Mouse (Mus musculus): ENCODE measurements at regions not wholly inside any gene's neighbourhood (a gene's known extent, or its start where the extent isn't known, plus 50 kb on each side); places are given as distances from the start of the nearest gene placed in this dataset.
"Not testable (repeated sequence)": the region's sequence is repeated elsewhere in the genome, so short reads cannot be mapped to it uniquely, and the experiment has no call there.

DNA sequence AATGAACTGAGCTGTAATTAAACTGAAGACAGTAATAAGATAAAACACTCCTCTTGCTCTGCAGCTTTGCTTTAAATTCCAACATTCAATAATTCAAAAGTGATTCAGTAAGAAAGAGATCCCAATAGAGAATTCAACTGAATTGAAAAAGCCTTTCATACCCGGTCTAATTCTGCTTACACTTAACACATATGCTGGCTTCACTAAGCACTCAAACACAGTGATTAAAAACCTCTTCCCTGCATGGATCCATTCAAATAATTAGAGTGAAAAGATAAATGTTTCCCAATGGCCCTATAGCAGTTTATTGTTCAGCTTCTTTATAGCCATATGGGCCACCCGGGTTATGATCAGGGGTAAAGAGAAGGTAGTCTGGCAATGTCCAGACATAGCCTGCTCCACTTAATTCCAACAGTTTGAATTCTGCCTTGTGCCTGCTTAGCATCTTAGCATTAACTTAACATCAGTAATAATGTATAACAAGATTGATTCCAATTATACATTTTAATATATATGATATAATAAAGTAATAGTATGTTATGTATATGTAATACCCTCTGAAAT lies 659.9 kb upstream of the Kcnd2 start:
- POLR2A ChIA-PET: no interaction called here
- CTCF ChIA-PET: no interaction called here

DNA sequence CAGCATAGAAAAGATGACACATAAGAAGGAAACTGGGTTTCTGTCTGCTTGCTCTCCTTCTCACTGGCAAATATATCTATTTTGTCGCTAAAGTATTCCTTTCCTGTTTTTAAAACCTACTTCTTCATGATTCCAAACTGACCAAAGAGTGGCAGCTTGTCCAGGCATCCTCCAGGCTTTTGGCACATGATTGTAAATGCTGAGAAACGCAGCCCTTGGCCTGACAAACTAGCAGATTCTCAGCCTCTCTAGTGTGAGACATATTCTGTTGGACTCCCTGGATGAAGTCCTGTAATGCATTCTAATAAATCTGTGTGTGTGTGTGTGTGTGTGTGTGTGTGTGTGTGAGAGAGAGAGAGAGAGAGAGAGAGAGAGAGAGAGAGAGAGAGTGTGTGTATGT lies 642.7 kb upstream of the Kcnd2 start:
- ChIA-PET POLR2A (no interaction called here), CTCF (no interaction called here)

DNA sequence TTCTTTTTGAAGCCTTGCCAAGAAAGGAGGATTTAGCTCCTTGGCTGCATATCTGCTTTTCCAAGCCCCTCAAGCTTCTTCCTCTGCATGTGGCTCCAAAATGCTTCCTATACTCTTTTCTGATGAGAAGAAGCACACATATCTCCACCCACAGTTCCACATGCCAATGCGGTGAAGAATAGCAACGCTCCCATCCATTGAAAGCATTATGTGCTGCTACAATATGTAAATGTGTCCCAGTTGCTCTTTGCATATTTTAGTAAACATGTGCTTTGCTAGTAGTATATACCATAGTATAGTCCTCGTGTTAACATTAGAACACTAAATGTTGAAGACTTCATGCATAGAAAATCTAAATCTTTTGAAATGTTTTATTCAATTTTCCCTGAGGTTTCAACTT lies 640.6 kb upstream of the Kcnd2 start:
- ChIA-PET CTCF (no interaction called here), POLR2A (no interaction called here)

GRCm38 (mm10) chr6:20598783-20599182 lies 616.5 kb upstream of the Kcnd2 start:
- ChIA-PET CTCF (no interaction called here), POLR2A (no interaction called here)

- ChIA-PET CTCF (no interaction called here), POLR2A (no interaction called here)
Observed at GRCm38 (mm10) chr6:20604170-20604569, 611.1 kb upstream of the Kcnd2 start.

DNA sequence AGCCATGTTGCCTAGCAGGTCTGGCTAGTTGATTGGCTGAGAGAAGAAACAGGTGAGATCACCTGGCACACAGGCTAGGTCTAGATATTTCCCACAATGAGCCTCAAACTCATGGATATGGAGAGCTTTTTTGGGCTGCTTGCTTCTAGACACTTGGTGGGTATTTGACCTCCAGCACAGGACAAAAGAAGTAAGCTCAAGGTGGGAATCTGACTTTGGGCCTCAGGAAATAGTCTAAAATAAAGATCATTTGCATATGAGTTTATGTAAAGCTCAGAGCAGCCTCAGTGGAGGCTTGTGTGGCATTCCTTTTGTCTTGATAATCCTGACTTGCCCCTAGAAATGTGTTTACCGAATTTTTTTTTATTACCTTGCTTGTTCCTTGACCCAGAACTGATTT lies 594.8 kb upstream of the Kcnd2 start:
- POLR2A ChIA-PET: interaction anchor here in 1 of 4 experiments (1.1 kb wide), 1 partner anchor 66 kb away, joined by 3 read pairs; no protein-coding TSS in a partner anchor
- CTCF ChIA-PET: no interaction called here

DNA sequence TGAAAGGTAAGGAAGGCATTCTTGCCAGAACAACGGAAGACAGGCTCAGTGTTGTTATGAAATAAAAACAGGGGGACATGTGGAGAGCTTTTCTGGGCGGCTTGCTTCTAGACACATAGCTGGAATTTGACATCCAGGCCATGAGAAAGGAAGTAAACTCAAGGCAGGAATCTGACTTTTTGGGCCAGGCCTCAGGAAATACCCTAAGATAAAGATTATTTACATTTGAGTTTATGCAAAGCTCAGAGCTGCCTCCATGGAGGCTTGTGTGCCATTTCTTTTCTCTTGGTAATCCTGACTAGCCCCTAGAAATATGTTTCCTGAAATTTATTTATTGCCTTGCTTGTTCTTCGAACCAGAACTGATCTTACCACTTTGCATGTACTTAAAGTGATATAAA lies 588.9 kb upstream of the Kcnd2 start:
- CTCF ChIA-PET: no interaction called here

GRCm38 (mm10) chr6:20627071-20627470 lies 588.2 kb upstream of the Kcnd2 start:
- ChIA-PET CTCF (no interaction called here), POLR2A (interaction anchor here in 2 of 4 experiments (0.7 to 1.0 kb wide), 2 partner anchors 59 to 144 kb away, joined by 3 to 5 read pairs; no protein-coding TSS in a partner anchor)

More for the DNA sequence above, 588.9 kb upstream of the Kcnd2 start:
- POLR2A ChIA-PET: interaction anchor here in 1 of 4 experiments (1.0 kb wide), 1 partner anchor 60 kb away, joined by 3 read pairs; no protein-coding TSS in a partner anchor

DNA sequence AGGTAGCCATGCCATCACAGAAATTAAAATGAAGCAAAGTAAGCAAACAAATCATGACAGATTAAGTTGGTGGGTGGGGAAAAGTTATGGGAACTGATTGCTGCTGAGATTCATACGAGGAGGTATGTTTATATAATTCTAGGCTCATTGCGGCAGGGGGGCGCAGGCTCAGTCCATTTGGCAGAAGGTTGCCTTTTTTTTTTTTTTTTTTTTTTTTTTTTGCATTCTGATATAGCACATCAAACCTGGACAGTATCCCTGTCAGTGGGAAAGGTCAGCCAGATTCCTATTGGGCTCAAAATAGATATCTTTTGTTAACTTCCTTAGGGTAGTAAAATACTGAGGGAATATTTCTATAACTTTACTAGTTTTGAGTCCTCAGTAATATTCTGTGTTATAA lies 575.0 kb upstream of the Kcnd2 start:
- POLR2A ChIA-PET: no interaction called here
- CTCF ChIA-PET: no interaction called here

- ChIA-PET POLR2A (no interaction called here), CTCF (no interaction called here)
Observed at GRCm38 (mm10) chr6:20641375-20641774, 573.9 kb upstream of the Kcnd2 start.

- CTCF ChIA-PET: no interaction called here
- POLR2A ChIA-PET: no interaction called here
Observed at GRCm38 (mm10) chr6:20641851-20642250, 573.5 kb upstream of the Kcnd2 start.

GRCm38 (mm10) chr6:20657042-20657441 lies 558.3 kb upstream of the Kcnd2 start:
- POLR2A ChIA-PET: no interaction called here
- CTCF ChIA-PET: no interaction called here

DNA sequence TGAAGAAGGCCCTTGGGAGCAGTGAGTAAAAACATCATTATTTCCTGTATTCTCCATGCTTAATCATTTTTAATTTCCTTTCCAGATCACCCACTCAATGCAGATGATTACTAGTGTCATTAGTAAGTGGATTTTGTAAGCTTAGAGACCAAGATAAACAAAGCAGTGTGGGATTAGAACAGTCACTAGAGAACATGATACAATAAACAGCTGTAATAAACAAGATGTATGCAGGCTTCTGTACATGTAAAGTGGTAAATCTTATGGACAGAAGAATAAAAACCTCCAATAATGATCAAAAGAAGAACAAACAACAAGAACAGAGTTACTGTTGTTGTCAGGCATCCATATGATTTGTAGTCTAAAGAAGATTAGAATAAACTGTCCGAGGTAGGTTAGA lies 542.1 kb upstream of the Kcnd2 start:
- ChIA-PET POLR2A (interaction anchor here in 1 of 4 experiments (0.5 kb wide), 1 partner anchor 13 kb away, joined by 4 read pairs; no protein-coding TSS in a partner anchor), CTCF (no interaction called here)

DNA sequence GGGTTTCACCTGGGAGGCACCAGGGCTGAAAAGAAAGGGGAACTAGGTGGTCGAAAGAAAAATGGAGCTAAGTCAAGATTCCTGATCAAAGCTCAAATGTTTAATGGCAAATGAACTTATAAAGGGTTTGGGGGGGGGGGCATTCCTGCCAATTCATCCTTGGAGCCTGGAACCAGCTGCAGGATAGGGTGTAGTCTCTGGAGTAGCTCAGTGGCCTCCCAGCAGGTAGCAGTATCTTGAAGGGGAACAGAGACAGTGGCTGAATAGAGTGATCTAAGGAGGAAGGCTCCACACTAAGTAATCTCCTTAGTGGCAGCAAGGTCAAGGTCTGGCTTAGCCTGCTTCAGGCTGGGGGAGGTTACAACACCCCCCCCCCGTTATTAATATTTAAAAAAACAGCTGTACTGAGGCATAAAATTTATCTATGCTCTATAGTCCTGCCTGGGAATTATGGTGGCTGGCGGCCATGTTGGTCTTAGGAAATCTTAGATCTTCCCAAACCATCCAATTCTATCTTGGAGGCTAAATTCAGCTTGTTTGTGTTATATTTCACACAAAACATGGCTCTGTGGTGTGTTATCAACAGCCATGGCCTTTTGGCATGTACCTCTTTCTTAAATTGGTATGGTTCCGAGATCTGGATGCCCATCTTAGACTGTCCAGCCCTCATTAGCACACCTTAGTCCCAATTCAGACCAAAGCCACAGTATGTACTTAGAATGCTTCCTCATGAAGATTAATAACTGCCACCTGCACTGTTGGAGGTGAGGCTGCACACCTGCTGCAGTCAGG lies 528.7 kb upstream of the Kcnd2 start:
- CTCF ChIA-PET: interaction anchor here in 1 of 4 experiments (0.6 kb wide), 1 partner anchor 259 kb away, joined by 3 read pairs; no protein-coding TSS in a partner anchor
- POLR2A ChIA-PET: interaction anchor here (0.6 to 1.1 kb wide), 14 partner anchors 14 to 441 kb away, joined by 3 to 5 read pairs (median 3); no protein-coding TSS in a partner anchor

DNA sequence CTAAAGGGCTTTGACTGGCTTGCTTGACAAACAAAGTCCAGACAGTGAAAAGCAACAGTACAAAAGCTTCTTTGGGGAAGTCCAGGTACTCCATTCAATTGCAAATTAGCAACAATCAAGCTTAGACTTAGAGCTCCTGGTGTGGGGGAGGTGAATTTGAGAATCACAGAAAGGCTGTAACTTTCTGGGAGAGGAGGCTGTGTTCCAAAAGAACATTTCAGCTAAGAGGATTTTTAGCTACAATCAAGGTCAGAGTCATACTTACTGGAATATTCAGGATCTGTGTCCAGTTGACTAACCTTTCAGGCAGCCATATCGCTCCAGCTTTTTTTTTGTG lies 528.1 kb upstream of the Kcnd2 start:
- POLR2A ChIA-PET: interaction anchor here in 3 of 4 experiments (0.6 to 1.1 kb wide), 4 partner anchors 17 to 242 kb away, joined by 3 read pairs; no protein-coding TSS in a partner anchor
- CTCF ChIA-PET: not testable (repeated sequence)

DNA sequence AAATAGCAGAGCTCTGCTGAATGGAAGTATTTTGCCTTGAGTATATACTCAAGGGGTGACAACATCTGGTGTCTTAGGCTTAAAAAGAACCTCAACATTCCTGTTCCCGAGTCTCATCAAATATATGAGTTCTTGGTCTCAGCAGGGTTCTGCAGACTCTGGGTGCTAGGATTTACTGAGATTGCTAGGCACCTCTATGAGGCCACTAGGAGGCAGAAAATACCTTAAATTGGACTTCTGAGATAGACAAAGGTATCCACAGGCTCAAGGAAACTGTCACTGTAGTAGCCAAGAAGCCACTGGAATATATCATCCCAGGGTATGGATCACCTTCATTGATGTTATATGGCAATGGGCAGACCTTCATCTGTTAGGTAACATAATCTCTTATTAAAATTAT lies 489.4 kb upstream of the Kcnd2 start:
- ChIA-PET POLR2A (no interaction called here), CTCF (no interaction called here)

GRCm38 (mm10) chr6:20739095-20739494 lies 476.2 kb upstream of the Kcnd2 start:
- CTCF ChIA-PET: no interaction called here
- POLR2A ChIA-PET: no interaction called here

DNA sequence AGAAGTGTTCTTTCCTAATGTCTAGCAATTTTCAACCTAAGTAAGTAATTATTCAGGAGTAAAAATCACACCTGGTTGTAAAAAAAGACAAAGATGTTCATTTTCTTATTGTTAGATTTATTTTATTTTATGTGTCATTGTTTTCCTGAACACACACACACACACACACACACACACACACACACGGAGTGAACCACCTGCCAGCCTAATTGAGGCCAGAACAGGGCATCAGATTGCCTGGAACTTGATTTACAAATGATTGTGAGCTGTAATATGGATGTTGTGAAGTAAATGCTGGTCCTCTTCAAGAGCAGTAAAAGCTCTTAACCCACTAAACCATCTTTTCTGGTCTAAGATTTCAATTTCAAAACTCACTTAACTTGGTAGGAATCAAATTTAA lies 474.9 kb upstream of the Kcnd2 start:
- ChIA-PET CTCF (no interaction called here), POLR2A (no interaction called here)

DNA sequence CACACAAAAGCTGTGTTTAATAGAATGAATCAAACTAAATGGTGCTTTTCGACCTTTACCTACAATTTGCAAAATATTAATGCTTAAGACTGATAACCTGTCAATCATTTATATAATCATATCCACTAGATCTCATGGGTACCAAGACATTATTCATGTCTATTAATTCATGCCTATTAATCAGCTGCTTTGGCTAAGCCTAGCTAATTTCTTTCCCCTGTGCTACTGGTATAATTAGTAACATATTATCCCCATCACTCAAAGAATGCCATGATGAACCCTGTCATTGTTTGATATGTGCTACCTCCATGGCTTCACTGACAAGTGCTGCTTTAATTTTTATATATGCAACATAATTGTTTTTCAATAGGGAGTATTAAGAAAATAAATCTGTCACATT lies 474.1 kb upstream of the Kcnd2 start:
- POLR2A ChIA-PET: no interaction called here

DNA sequence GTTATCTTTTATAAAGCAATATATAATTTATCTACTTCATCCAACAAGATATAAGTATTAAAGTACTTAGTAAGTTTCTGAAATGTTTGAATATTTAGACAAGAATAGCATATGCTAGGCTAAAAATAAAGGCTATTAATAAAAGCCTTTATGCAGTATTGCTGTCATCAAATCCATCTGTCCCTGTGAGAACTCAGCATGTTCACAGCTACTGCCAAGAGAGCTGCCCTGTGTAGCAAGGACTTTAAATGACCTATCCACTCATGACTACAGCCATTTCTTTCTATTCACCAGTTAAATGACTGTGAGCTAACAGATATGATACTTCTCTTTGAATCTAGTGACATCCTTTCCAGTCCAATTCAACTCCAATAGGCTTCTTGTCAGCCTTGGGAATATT lies 458.1 kb upstream of the Kcnd2 start:
- ChIA-PET CTCF (no interaction called here), POLR2A (no interaction called here)

More for the DNA sequence above, 474.1 kb upstream of the Kcnd2 start:
- CTCF ChIA-PET: no interaction called here

DNA sequence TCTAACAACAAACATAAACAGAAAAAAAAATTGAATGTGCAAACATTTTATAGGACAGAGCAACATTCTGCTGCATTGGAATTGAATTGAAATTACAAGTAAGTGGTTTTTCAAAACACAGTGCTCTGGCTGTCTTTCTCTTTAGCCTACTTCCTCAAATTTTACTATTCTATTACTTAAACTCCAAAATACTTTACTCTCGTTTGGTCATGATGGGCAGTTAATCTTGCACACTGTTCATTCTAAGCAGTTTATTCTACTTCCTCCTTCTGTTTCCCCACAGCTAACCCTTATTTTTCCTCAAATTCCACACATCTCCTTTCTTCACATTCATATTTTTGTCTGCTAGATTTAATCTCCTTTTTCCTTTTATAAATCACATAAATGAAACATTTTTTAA lies 454.0 kb upstream of the Kcnd2 start:
- ChIA-PET POLR2A (no interaction called here), CTCF (no interaction called here)

GRCm38 (mm10) chr6:20775872-20776271 lies 439.4 kb upstream of the Kcnd2 start:
- ChIA-PET POLR2A (no interaction called here), CTCF (no interaction called here)
